Mouse (Mus musculus) lung, postnatal 0 days (tissue): Measurements from ENCODE around the gene Bcr.

ENCODE experiments used
- CTCF ChIP-seq: IDR thresholded peaks from 2 replicates; pipeline ENCODE4 v1.5.1; 2016; ENCODE audit warnings: antibody characterized with exemption, mild to moderate bottlenecking
- EP300 ChIP-seq: IDR thresholded peaks from 2 replicates; pipeline ENCODE4 v1.6.1; 2016; ENCODE audit warnings: antibody characterized with exemption, mild to moderate bottlenecking, control low read depth

DNA sequence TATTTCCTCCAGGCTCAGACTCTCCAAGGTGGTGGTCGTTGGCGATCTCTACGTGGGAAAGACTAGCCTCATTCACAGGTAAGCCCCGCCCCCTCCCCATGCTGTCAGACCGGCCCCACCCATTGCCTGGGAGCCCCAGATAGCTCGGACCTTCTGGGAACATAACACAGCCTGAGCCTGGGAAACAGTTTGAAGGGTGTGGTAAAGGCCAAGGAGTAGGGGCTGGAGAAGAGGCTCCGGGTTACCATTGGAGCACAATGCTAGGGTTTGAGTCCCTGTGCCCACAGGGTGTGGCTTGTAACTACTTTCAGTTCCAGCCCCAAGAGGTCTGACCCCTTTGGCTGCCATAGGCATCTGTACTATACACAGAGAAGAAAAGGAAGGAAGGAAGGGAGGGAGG, 15.9 kb upstream of the Bcr start:
- TF ChIP-seq CTCF (no peak), EP300 (no peak)
